Mouse (Mus musculus) G1E (cell line): ENCODE results near the gene Vash1. TPM values are rescaled to one million over a fixed set of nuclear protein-coding genes. Genes with fewer than 3 reads are reported as not detected.

ENCODE experiments used
- ATAC-seq: 2 replicates; pipeline ENCODE4 v1.8.0; 2016; ENCODE audit warnings: mild to moderate bottlenecking; ENCODE audit not compliant: insufficient number of reproducible peaks, poor library complexity, low FRiP score, severe bottlenecking; ENCODE audit errors: extremely low read depth
- DNase-seq: peaks from one replicate; pipeline ENCODE4 v3.0.0; 2012; ENCODE audit warnings: low spot score
- H3K27me3 ChIP-seq: 2 replicates; pipeline ENCODE4 v1.6.1; 2012; ENCODE audit warnings: mild to moderate bottlenecking, low read length, inconsistent platforms; ENCODE audit not compliant: insufficient read depth
- H3K36me3 ChIP-seq: replicated peaks from 2 replicates; pipeline ENCODE3; 2012; ENCODE audit warnings: mild to moderate bottlenecking, inconsistent platforms
- H3K4me1 ChIP-seq: 2 replicates; pipeline ENCODE4 v1.6.1; 2012; ENCODE audit warnings: low read depth, low read length, inconsistent platforms, mixed read lengths; ENCODE audit not compliant: insufficient read depth
- H3K4me3 ChIP-seq: 2 replicates; pipeline ENCODE4 v1.5.1; 2012; ENCODE audit warnings: low read depth, mild to moderate bottlenecking, inconsistent platforms, low read length, moderate library complexity, mixed read lengths
- H3K9me3 ChIP-seq: replicated peaks from 2 replicates; pipeline ENCODE4 v1.6.1; 2012; ENCODE audit warnings: inconsistent platforms
- CTCF ChIP-seq: IDR thresholded peaks from 2 replicates; pipeline ENCODE4 v1.5.1; 2012; ENCODE audit warnings: low read depth, low read length, inconsistent platforms, mixed read lengths
- GATA1 ChIP-seq: IDR thresholded peaks from 2 replicates; pipeline ENCODE4 v1.6.1; 2012; ENCODE audit warnings: borderline replicate concordance, low read length, inconsistent platforms, mixed read lengths
- GATA2 ChIP-seq: IDR thresholded peaks from 2 replicates; pipeline ENCODE4 v1.6.1; 2012; ENCODE audit warnings: low read depth, low read length, inconsistent platforms, borderline replicate concordance
- POLR2AphosphoS5 ChIP-seq: IDR thresholded peaks from 2 replicates; pipeline ENCODE4 v1.6.1; 2012; ENCODE audit warnings: low read depth, low read length, inconsistent platforms; ENCODE audit not compliant: insufficient replicate concordance
- TAL1 ChIP-seq: conservative IDR thresholded peaks from 2 replicates; pipeline ENCODE4 v1.6.1; 2012; ENCODE audit warnings: low read depth, low read length, inconsistent platforms, mixed read lengths
- polyA plus RNA-seq: library from polyadenylated mRNA; stranded (reverse); fragments of >175 nt; gene quantifications from 2 replicates; pipeline ENCODE4 v1.2.3, GENCODE M21; 2012
- total RNA-seq, 2 experiments: library from RNA; stranded (forward) in 1 of 2; stranded (reverse) in 1 of 2; fragments of 200-1000 nt in 1 of 2; fragments of >200 nt in 1 of 2; fragmentation: Nextera tagmentation in 1 of 2; gene quantifications; 2 replicates each; pipeline ENCODE4 v1.2.3; 2014 to 2017

Gene Vash1
- total and polyA plus RNA-seq, 3 experiments = not detected

GRCm38 (mm10) chr12:86647279-86647678 lies 31.2 kb upstream of the Vash1 start:
- no peaks in the 10 kb centered on the region for H3K4me1 ChIP-seq
- no peaks in the 10 kb centered on the region for H3K36me3 ChIP-seq
- H3K27me3 ChIP-seq = peaks cover 7% of the 10 kb centered on the region
- no peak for DNase-seq
- no peaks in the 10 kb centered on the region for H3K9me3 ChIP-seq
- H3K4me3 ChIP-seq = no peak overlapping the region
- no peak for ATAC-seq
- TF ChIP-seq GATA2 = no peak
- TF ChIP-seq CTCF = no peak
- TF ChIP-seq POLR2AphosphoS5 = no peak
- TF ChIP-seq GATA1 = no peak

DNA sequence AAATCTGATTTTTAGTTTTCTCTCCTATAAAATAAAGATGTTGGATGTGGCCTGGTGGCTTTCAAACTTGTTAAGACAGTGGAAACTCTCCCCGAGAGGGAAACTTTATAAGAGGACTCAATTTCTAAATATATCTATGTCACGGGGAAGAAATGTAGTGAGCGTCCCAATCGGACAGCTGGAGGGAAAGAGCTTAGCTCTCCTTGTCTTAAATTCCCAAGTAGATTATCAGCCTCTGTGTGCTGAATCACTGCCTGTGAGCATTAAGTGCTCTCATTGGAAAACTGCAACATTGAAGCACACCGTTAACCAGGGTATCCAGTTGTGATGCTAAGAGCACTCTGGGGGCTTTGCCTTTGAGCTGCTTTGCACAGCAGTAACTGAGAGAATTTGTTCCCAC lies 30.8 kb upstream of the Vash1 start:
- Histone ChIP-seq H3K4me1 (no peaks in the 10 kb centered on the region), H3K9me3 (no peaks in the 10 kb centered on the region), H3K4me3 (no peak overlapping the region), H3K27me3 (peaks cover 7% of the 10 kb centered on the region), H3K36me3 (no peaks in the 10 kb centered on the region)
- TF ChIP-seq GATA2 (no peak), TAL1 (no peak), POLR2AphosphoS5 (no peak), CTCF (no peak), GATA1 (no peak)
- no peak for ATAC-seq
- DNase-seq = no peak

DNA sequence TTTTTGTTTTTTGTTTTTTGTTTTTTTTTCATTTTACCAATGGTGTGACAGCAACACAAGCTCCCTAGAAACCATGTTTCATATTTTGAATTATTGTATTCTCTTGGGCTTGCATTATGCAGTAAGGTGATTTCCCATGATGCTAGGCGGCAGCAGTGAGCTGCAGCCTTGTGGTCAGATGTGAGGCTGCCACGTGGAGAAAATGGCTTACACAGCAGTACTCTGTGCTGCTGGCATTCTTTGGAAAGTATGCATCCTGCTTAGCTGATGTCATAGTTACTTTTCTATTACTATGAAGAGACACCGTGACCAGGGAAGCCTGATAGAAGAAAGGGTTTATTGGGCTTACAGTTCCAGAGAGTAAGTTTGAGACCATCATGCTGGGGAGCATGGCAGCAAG lies 30.0 kb upstream of the Vash1 start:
- H3K27me3 ChIP-seq = peaks cover 7% of the 10 kb centered on the region
- H3K4me1 ChIP-seq = no peaks in the 10 kb centered on the region
- no peak for DNase-seq

DNA sequence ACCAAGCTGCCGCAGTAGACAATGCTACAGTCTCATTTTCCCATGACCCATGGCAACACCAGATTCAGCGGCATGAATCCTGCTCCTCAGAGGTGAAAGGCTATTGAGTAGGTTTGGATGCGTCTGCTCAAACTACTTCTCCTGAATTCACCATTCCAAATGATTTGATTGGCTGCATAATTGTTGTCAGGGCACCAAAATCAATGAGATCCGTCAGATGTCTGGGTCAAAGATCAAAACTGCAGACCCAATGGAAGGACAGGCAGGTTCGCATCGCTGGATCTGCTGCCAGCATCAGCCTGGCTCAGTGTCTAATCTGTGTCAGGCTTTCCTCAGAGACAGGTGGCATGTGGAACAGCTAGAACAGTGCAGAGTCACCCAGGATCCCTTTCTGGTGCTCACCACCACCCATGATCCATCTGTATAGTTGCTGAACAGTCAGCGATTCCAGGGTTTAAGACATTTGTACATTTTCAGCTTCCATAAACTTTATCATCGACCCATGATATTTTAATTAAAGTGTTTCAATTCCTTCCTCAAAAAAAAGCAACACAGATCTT lies 27.1 kb upstream of the Vash1 start:
- Histone ChIP-seq H3K27me3 (no peaks in the 10 kb centered on the region), H3K9me3 (no peaks in the 10 kb centered on the region), H3K4me1 (no peaks in the 10 kb centered on the region), H3K4me3 (no peak overlapping the region), H3K36me3 (no peaks in the 10 kb centered on the region)
- TF ChIP-seq GATA2 = no peak
- no peak for TF ChIP-seq CTCF
- TF ChIP-seq GATA1 = no peak
- no peak for TF ChIP-seq POLR2AphosphoS5
- DNase-seq (no peak), ATAC-seq (no peak)

More for the DNA sequence above, 30.0 kb upstream of the Vash1 start:
- no peak for TF ChIP-seq GATA2
- TF ChIP-seq GATA1 = no peak
- TF ChIP-seq POLR2AphosphoS5 = no peak
- TF ChIP-seq TAL1 = no peak
- TF ChIP-seq CTCF = no peak
- no peak for ATAC-seq
- Histone ChIP-seq H3K9me3 (no peaks in the 10 kb centered on the region), H3K36me3 (no peaks in the 10 kb centered on the region), H3K4me3 (no peak overlapping the region)

GRCm38 (mm10) chr12:86652570-86653041 lies 25.9 kb upstream of the Vash1 start:
- no peaks in the 10 kb centered on the region for H3K36me3 ChIP-seq
- H3K4me3 ChIP-seq = no peak overlapping the region
- H3K27me3 ChIP-seq = no peaks in the 10 kb centered on the region
- TF ChIP-seq GATA1 = no peak
- no peak for TF ChIP-seq POLR2AphosphoS5
- TF ChIP-seq GATA2 = no peak
- no peak for TF ChIP-seq CTCF
- TF ChIP-seq TAL1 = no peak
- no peaks in the 10 kb centered on the region for H3K9me3 ChIP-seq
- ATAC-seq (no peak), DNase-seq (no peak)
- no peaks in the 10 kb centered on the region for H3K4me1 ChIP-seq

DNA sequence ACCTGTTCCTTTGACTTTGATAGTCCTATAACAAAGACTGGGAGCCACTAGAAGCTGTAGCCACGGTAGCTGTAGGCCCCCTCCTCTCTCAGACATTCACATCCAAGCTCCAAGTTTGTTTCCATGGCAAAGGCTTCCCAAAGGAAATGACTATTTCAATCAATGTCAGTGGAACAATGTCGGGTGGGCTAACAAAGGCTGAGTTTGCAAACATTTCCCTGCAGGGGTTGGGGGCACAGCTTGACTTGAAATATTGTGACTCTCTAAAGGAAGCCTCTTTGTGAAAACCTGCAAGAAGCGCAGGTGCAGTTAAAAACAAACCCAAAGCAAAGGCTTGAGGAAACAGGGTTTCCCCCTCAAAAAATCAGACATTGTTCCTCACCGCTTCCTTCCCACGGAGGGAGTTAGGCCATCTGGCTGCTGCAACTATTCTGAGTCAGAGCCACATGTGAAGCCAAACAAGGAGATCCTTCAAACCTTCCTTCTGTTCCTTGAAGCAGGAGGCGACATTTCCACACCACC lies 19.0 kb upstream of the Vash1 start:
- no peaks in the 10 kb centered on the region for H3K36me3 ChIP-seq
- ATAC-seq = no peak

More for the DNA sequence above, 19.0 kb upstream of the Vash1 start:
- H3K27me3 ChIP-seq = peaks cover 9% of the 10 kb centered on the region; the same call in 1 of the 2 replicates
- H3K4me3 ChIP-seq = no peak overlapping the region
- no peak for DNase-seq
- TF ChIP-seq CTCF = no peak
- TF ChIP-seq GATA2 = no peak
- no peak for TF ChIP-seq POLR2AphosphoS5
- TF ChIP-seq GATA1 = no peak
- TF ChIP-seq TAL1 = no peak
- no peaks in the 10 kb centered on the region for H3K9me3 ChIP-seq
- no peaks in the 10 kb centered on the region for H3K4me1 ChIP-seq
